Mouse (Mus musculus) cerebellum, postnatal 25 days (tissue): ENCODE data around the gene Prrt1.
A peak's percentile ranks its signal among the peaks of the same experiment; 100 is the strongest.

Experiments used
- DNase-seq, 2 experiments: peaks; one replicate each; pipeline ENCODE4 v3.0.0; 2021; ENCODE audit warnings: mixed read lengths in 2 of 2

Gene Prrt1

GRCm38 (mm10) chr17:34629221-34629751, at the start of gene Prrt1:
Prrt1 (plus strand) TSS chr17:34629533.
- DNase-seq, result peak; percentile 73 to 75

- DNase-seq, result no peak
These were observed 46.8 kb upstream of the Prrt1 start for GRCm38 (mm10) chr17:34582528-34582927.

GRCm38 (mm10) chr17:34583397-34583796, 45.9 kb upstream of the Prrt1 start:
- DNase-seq, result peak in 1 of 2 experiments; percentile 34

- no peak for DNase-seq
These were observed 45.5 kb upstream of the Prrt1 start for GRCm38 (mm10) chr17:34583819-34584218.

GRCm38 (mm10) chr17:34585121-34585520, 44.2 kb upstream of the Prrt1 start:
- no peak for DNase-seq

GRCm38 (mm10) chr17:34585877-34586771, 43.2 kb upstream of the Prrt1 start:
- DNase-seq, result peak in 1 of 2 experiments; percentile 52

GRCm38 (mm10) chr17:34586796-34587422, 42.4 kb upstream of the Prrt1 start:
- peak; percentile 82 to 91 for DNase-seq

- DNase-seq, result peak; percentile 99
These were observed 41.9 kb upstream of the Prrt1 start for GRCm38 (mm10) chr17:34587423-34587811.

GRCm38 (mm10) chr17:34587814-34588213, 41.5 kb upstream of the Prrt1 start:
- DNase-seq, result no peak

- DNase-seq, result no peak
These were observed 40.6 kb upstream of the Prrt1 start for GRCm38 (mm10) chr17:34588767-34589166.

GRCm38 (mm10) chr17:34589206-34589605, 40.1 kb upstream of the Prrt1 start:
- DNase-seq, result no peak

- no peak for DNase-seq
These were observed 39.6 kb upstream of the Prrt1 start, which contains the start of gene Gpsm3 for GRCm38 (mm10) chr17:34589681-34590101. Gpsm3 (plus strand) TSS chr17:34589806.

GRCm38 (mm10) chr17:34590154-34590987, 39.0 kb upstream of the Prrt1 start:
- DNase-seq, result no peak

- peak in 1 of 2 experiments; percentile 37 for DNase-seq
These were observed 38.0 kb upstream of the Prrt1 start, which contains the start of gene Pbx2 for GRCm38 (mm10) chr17:34591029-34591993. Pbx2 (plus strand) TSS chr17:34591266.

- peak; percentile 84 to 96 for DNase-seq
These were observed 37.3 kb upstream of the Prrt1 start for GRCm38 (mm10) chr17:34591994-34592375.

- peak; percentile 57 to 60 for DNase-seq
These were observed 36.5 kb upstream of the Prrt1 start for GRCm38 (mm10) chr17:34592581-34593549.

- DNase-seq, result peak in 1 of 2 experiments; percentile 31
These were observed 35.4 kb upstream of the Prrt1 start for GRCm38 (mm10) chr17:34593752-34594525.

- no peak for DNase-seq
These were observed 33.2 kb upstream of the Prrt1 start for GRCm38 (mm10) chr17:34596098-34596497.

GRCm38 (mm10) chr17:34597566-34598095, 31.7 kb upstream of the Prrt1 start, which contains the start of gene Ager:
Ager (plus strand) TSS chr17:34597862.
- no peak for DNase-seq
